Mouse (Mus musculus) hindbrain, embryonic 16.5 days (tissue): ENCODE results near the gene Atp13a4. TPM values are rescaled to one million over a fixed set of nuclear protein-coding genes. Genes with fewer than 3 reads are reported as not detected.

ENCODE experiments used
- ATAC-seq: fragments of 200-750 bp; cut with Nextera tagmentation; 2 replicates; pipeline ENCODE4 v1.8.0; 2017; ENCODE audit warnings: moderate TSS enrichment, moderate library complexity
- H3K27ac ChIP-seq: fragments of 300-500 bp; sonication (generic); 2 replicates; pipeline ENCODE4 v1.5.1; 2014; ENCODE audit warnings: low read depth, mild to moderate bottlenecking, control low read depth, low read length, moderate library complexity
- H3K27me3 ChIP-seq: fragments of 300-500 bp; sonication (generic); replicated peaks from 2 replicates; pipeline ENCODE4 v1.6.1; 2014; ENCODE audit warnings: low read length; ENCODE audit not compliant: control insufficient read depth, insufficient read depth
- H3K36me3 ChIP-seq: fragments of 300-500 bp; sonication (generic); 2 replicates; pipeline ENCODE4 v1.6.1; 2014; ENCODE audit warnings: mild to moderate bottlenecking, low read length, moderate library complexity, mixed read lengths; ENCODE audit not compliant: control insufficient read depth, insufficient read depth
- H3K4me1 ChIP-seq: fragments of 300-500 bp; sonication (generic); 2 replicates; pipeline ENCODE4 v1.6.1; 2014; ENCODE audit warnings: low read depth, low read length; ENCODE audit not compliant: control insufficient read depth, insufficient read depth
- H3K4me2 ChIP-seq: fragments of 300-500 bp; sonication (generic); 2 replicates; pipeline ENCODE4 v1.6.1; 2014; ENCODE audit warnings: mild to moderate bottlenecking, low read length, control low read depth, moderate library complexity
- H3K4me3 ChIP-seq: fragments of 300-500 bp; sonication (generic); 2 replicates; pipeline ENCODE4 v1.5.1; 2014; ENCODE audit warnings: mild to moderate bottlenecking, low read length, control low read depth, moderate library complexity
- H3K9ac ChIP-seq: fragments of 300-500 bp; sonication (generic); 2 replicates; pipeline ENCODE4 v1.6.1; 2014; ENCODE audit warnings: low read depth, mild to moderate bottlenecking, control low read depth, low read length, moderate library complexity
- H3K9me3 ChIP-seq: fragments of 300-500 bp; sonication (generic); 2 replicates; pipeline ENCODE4 v1.6.1; 2014; ENCODE audit warnings: mild to moderate bottlenecking, low read length, moderate library complexity; ENCODE audit not compliant: control insufficient read depth
- WGBS: fragments of 180-500 bp; shearing (Covaris S2); extraction: QIAGEN DNeasy Blood & Tissue Kit; methylation state at CpG from one replicate; pipeline ENCODE4 v1.1.7; 2014; 5-methylcytosine and 5-hydroxymethylcytosine counted together
- polyA plus RNA-seq: library from polyadenylated mRNA; unstranded; fragments of >200 nt; fragmentation: Nextera tagmentation; extraction: Ambion mirVana; gene quantifications from 2 replicates; pipeline ENCODE4 v1.2.1, GENCODE M21; 2015

Atp13a4 gene
- polyA plus RNA-seq, 1 experiment from 2014 or later: 4.5 TPM

GRCm38 (mm10) chr16:29509881-29510280, 34.8 kb downstream of the Atp13a4 start:
- Histone ChIP-seq H3K4me2 (no peak overlapping the region), H3K27me3 (no peaks in the 10 kb centered on the region), H3K4me1 (no peaks in the 10 kb centered on the region), H3K27ac (no peak overlapping the region), H3K36me3 (no peaks in the 10 kb centered on the region), H3K9ac (no peak overlapping the region), H3K4me3 (no peak overlapping the region), H3K9me3 (no peaks in the 10 kb centered on the region)
- WGBS: 91% methylated on average over 3 of the region's 3 CpGs
- ATAC-seq: no peak

GRCm38 (mm10) chr16:29504671-29505070, 40.0 kb downstream of the Atp13a4 start:
- no peak overlapping the region for H3K27ac ChIP-seq
- no peak overlapping the region for H3K9ac ChIP-seq
- H3K4me3 ChIP-seq: no peak overlapping the region
- 54% methylated on average over 4 of the region's 4 CpGs for WGBS
- ATAC-seq: peak; percentile 50; the same call in 1 of the 2 replicates
- no peaks in the 10 kb centered on the region for H3K4me1 ChIP-seq
- H3K4me2 ChIP-seq: no peak overlapping the region
- no peaks in the 10 kb centered on the region for H3K36me3 ChIP-seq
- H3K27me3 ChIP-seq: no peaks in the 10 kb centered on the region
- H3K9me3 ChIP-seq: no peaks in the 10 kb centered on the region

- Histone ChIP-seq H3K4me1 (no peaks in the 10 kb centered on the region), H3K36me3 (no peaks in the 10 kb centered on the region), H3K27me3 (no peaks in the 10 kb centered on the region), H3K9ac (no peak overlapping the region), H3K27ac (no peak overlapping the region), H3K9me3 (no peaks in the 10 kb centered on the region), H3K4me3 (no peak overlapping the region), H3K4me2 (no peak overlapping the region)
- 78% methylated on average over 9 of the region's 9 CpGs for WGBS
- ATAC-seq: peak; percentile 60; the same call in 1 of the 2 replicates
Measured at GRCm38 (mm10) chr16:29504198-29504597, 40.5 kb downstream of the Atp13a4 start.

- 85% methylated on average over 3 of the region's 3 CpGs for WGBS
- H3K9me3 ChIP-seq: no peaks in the 10 kb centered on the region
- no peaks in the 10 kb centered on the region for H3K36me3 ChIP-seq
- no peak overlapping the region for H3K27ac ChIP-seq
- no peaks in the 10 kb centered on the region for H3K27me3 ChIP-seq
- ATAC-seq: no peak
- no peaks in the 10 kb centered on the region for H3K4me1 ChIP-seq
- H3K4me2 ChIP-seq: no peak overlapping the region
- H3K4me3 ChIP-seq: no peak overlapping the region
- H3K9ac ChIP-seq: no peak overlapping the region
Measured at GRCm38 (mm10) chr16:29491031-29491430, 53.6 kb downstream of the Atp13a4 start.

DNA sequence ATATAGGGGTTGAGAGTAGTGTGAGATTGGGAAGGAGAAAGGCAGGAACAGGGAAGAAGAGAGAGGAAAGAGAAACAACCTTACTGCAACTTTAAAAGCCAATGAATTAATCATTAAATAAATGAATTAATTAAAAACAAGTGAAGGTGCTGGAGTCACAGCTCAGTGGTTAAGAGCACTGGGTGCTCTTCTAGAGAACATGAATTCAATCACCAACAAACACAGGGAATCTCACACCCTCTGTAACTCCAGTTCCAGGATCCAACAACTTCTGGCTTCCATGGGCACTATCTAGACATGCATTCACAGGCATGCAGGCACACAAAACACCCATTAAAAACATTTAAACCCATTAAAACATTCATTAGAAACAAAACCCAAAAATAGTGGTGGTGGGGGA, 63.2 kb downstream of the Atp13a4 start:
- Histone ChIP-seq H3K36me3 (no peaks in the 10 kb centered on the region), H3K4me3 (no peak overlapping the region), H3K4me1 (no peaks in the 10 kb centered on the region), H3K27ac (no peak overlapping the region), H3K9me3 (no peaks in the 10 kb centered on the region), H3K4me2 (no peak overlapping the region), H3K27me3 (no peaks in the 10 kb centered on the region), H3K9ac (no peak overlapping the region)
- ATAC-seq: no peak

DNA sequence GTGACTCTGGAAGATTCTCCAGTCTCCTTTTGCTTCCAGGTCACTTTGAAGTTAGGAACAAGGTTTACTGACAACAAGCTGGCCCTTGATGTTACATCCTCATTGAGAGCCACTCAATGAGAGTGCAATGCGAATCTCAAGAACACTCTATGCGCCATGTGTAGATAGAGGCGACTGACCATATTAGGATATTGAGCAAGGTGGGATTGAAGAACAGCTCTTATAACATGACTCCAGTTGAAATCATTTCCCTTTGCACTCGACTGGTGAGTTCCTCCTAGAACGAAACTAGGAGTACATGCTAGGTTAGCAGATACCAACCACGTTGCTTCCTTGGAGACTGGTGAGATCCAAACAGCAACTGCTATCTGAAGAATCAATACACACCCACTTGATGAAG, 64.3 kb downstream of the Atp13a4 start:
- Histone ChIP-seq H3K9ac (no peak overlapping the region), H3K9me3 (no peaks in the 10 kb centered on the region), H3K4me3 (no peak overlapping the region), H3K27me3 (no peaks in the 10 kb centered on the region), H3K4me1 (no peaks in the 10 kb centered on the region), H3K27ac (no peak overlapping the region), H3K36me3 (no peaks in the 10 kb centered on the region), H3K4me2 (no peak overlapping the region)
- WGBS: 95% methylated on average over 6 of the region's 6 CpGs
- no peak for ATAC-seq

- no peaks in the 10 kb centered on the region for H3K4me1 ChIP-seq
- no peak overlapping the region for H3K9ac ChIP-seq
- no peak overlapping the region for H3K4me3 ChIP-seq
- no peak for ATAC-seq
- no peak overlapping the region for H3K27ac ChIP-seq
- H3K9me3 ChIP-seq: no peaks in the 10 kb centered on the region
- H3K36me3 ChIP-seq: no peaks in the 10 kb centered on the region
- WGBS: 82% methylated on average over 3 of the region's 3 CpGs
- H3K4me2 ChIP-seq: no peak overlapping the region
- H3K27me3 ChIP-seq: no peaks in the 10 kb centered on the region
Measured at GRCm38 (mm10) chr16:29463798-29464197, 80.9 kb downstream of the Atp13a4 start.

DNA sequence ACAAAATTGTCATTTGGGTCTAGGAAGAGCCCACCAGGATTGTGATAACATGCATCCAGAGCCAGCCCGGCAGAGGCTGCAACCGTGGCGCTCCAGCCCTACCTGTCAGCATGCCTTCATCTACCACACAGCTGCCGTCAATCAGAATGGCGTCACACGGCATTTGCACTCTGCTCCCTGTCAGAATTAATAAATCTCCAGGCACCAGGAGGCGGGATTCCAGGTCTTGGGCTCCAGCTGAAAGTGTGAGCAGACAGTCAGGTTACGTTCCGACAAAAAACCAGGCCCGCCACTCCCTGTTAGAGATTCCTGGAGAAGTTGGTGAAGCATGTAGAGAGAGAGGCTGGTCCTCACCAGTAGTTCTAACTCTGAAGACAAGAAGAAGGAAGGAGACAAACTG, 85.3 kb downstream of the Atp13a4 start:
- no peaks in the 10 kb centered on the region for H3K4me1 ChIP-seq
- no peaks in the 10 kb centered on the region for H3K27me3 ChIP-seq
- no peaks in the 10 kb centered on the region for H3K9me3 ChIP-seq
- 72% methylated on average over 10 of the region's 10 CpGs for WGBS
- H3K9ac ChIP-seq: no peak overlapping the region
- no peak overlapping the region for H3K4me3 ChIP-seq
- no peaks in the 10 kb centered on the region for H3K36me3 ChIP-seq
- no peak overlapping the region for H3K4me2 ChIP-seq
- H3K27ac ChIP-seq: no peak overlapping the region
- no peak for ATAC-seq

DNA sequence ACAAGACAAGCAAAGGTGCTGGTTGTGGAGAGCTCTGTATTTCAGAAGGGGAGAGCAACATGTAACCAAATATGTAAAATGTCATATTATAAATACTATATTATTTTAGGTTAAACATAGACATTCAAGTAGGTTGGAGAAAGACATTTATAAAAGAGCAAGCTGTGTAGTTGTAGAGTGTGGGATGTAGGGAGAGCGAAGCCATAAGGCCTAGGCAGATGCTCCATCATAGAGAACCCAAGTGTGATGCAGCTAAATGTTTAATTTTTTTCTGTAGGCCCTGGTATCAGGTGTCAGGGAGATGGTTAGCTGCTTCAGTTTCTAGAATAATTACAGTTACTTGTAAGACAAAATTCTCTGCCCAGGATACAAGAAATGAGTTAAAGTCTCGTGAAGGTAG, 87.8 kb downstream of the Atp13a4 start:
- no peaks in the 10 kb centered on the region for H3K27me3 ChIP-seq
- H3K27ac ChIP-seq: no peak overlapping the region
- no peaks in the 10 kb centered on the region for H3K9me3 ChIP-seq
- 95% methylated on average over 2 of the region's 2 CpGs for WGBS
- H3K36me3 ChIP-seq: no peaks in the 10 kb centered on the region
- no peak overlapping the region for H3K9ac ChIP-seq
- ATAC-seq: no peak
- H3K4me2 ChIP-seq: no peak overlapping the region
- H3K4me3 ChIP-seq: no peak overlapping the region
- H3K4me1 ChIP-seq: no peaks in the 10 kb centered on the region

- H3K4me1 ChIP-seq: no peaks in the 10 kb centered on the region
- H3K27me3 ChIP-seq: no peaks in the 10 kb centered on the region
- H3K4me2 ChIP-seq: no peak overlapping the region
- no peak overlapping the region for H3K9ac ChIP-seq
- no peak overlapping the region for H3K4me3 ChIP-seq
- H3K36me3 ChIP-seq: no peaks in the 10 kb centered on the region
- WGBS: 76% methylated on average over 6 of the region's 6 CpGs
- no peak overlapping the region for H3K27ac ChIP-seq
- no peak for ATAC-seq
- no peaks in the 10 kb centered on the region for H3K9me3 ChIP-seq
Measured at GRCm38 (mm10) chr16:29453282-29453681, 91.4 kb downstream of the Atp13a4 start.
